In genomic region chr5:89883908-89884204, GRCm38 (mm10) we compare ENCODE assay signal across 8 mouse cellular contexts. TPM values are rescaled to one million over a fixed set of nuclear protein-coding genes. Genes with fewer than 3 reads are reported as not detected.
DNase-seq lines count a peak whose midpoint lies in the region; ATAC-seq lines count a peak whose summit lies in the region.

No protein-coding gene starts in this region.

- peak overlapping the region; percentile 100 for H3K4me2 ChIP-seq in kidney, embryonic 16.5 days (replicated peaks; ENCODE audit: low read depth, low read length)
- H3K4me2 ChIP-seq in embryonic facial prominence, embryonic 13.5 days, result peak overlapping the region; percentile 98
- H3K4me2 ChIP-seq in intestine, embryonic 16.5 days (ENCODE audit: low read depth, low read length), result peak overlapping the region; percentile 100
- peak overlapping the region; percentile 100 for H3K4me2 ChIP-seq in midbrain, embryonic 16.5 days (ENCODE audit: low read length)

- WGBS in kidney, embryonic 16.5 days, result 8% methylated on average over 8 of the region's 8 CpGs
- 3% methylated on average over 8 of the region's 8 CpGs for WGBS in embryonic facial prominence, embryonic 13.5 days
- 8% methylated on average over 8 of the region's 8 CpGs for WGBS in intestine, embryonic 16.5 days
- 2% methylated on average over 8 of the region's 8 CpGs for WGBS in midbrain, embryonic 16.5 days

- no peak for ATAC-seq in kidney, embryonic 16.5 days (ENCODE audit: low FRiP score, low TSS enrichment)
- no peak for ATAC-seq in embryonic facial prominence, embryonic 13.5 days (ENCODE audit: insufficient number of reproducible peaks, insufficient read depth, low FRiP score, low TSS enrichment, low read depth)
- 0 out of 2 replicates have a peak, but pooled peaks have one; percentile 10 for ATAC-seq in intestine, embryonic 16.5 days
- peak; percentile 7; the same call in 1 of the 2 replicates for ATAC-seq in midbrain, embryonic 16.5 days

- H3K27me3 ChIP-seq in kidney, embryonic 16.5 days (ENCODE audit: insufficient read depth, low read length), result no peaks in the 10 kb centered on the region
- H3K27me3 ChIP-seq in embryonic facial prominence, embryonic 13.5 days, result no peaks in the 10 kb centered on the region; the same call in 1 of the 2 replicates
- no peaks in the 10 kb centered on the region for H3K27me3 ChIP-seq in intestine, embryonic 16.5 days (replicated peaks; ENCODE audit: control insufficient read depth, insufficient read depth, low read length)
- no peaks in the 10 kb centered on the region for H3K27me3 ChIP-seq in midbrain, embryonic 16.5 days (ENCODE audit: control insufficient read depth, insufficient read depth, low read depth, low read length)

- no peak overlapping the region for H3K27ac ChIP-seq in kidney, embryonic 16.5 days (ENCODE audit: low read length)
- no peak overlapping the region for H3K27ac ChIP-seq in embryonic facial prominence, embryonic 13.5 days
- H3K27ac ChIP-seq in intestine, embryonic 16.5 days (ENCODE audit: low read length), result no peak overlapping the region
- no peak overlapping the region for H3K27ac ChIP-seq in midbrain, embryonic 16.5 days (ENCODE audit: low read length)

- DNase-seq in kidney, adult 11 months, result no peak
- no peak for DNase-seq in layer of hippocampus, postnatal 25 days (ENCODE audit: extremely low spot score in 1 of 2, low spot score in 1 of 2)
- no peak for DNase-seq in frontal cortex, postnatal 10 days (ENCODE audit: low spot score in 2 of 2)
- DNase-seq in kidney, adult 9 months, result no peak

- H3K36me3 ChIP-seq in kidney, embryonic 16.5 days (ENCODE audit: insufficient read depth, low read length), result no peaks in the 10 kb centered on the region
- H3K36me3 ChIP-seq in embryonic facial prominence, embryonic 13.5 days, result no peaks in the 10 kb centered on the region
- no peaks in the 10 kb centered on the region for H3K36me3 ChIP-seq in intestine, embryonic 16.5 days (ENCODE audit: control insufficient read depth, insufficient read depth, low read length)
- no peaks in the 10 kb centered on the region for H3K36me3 ChIP-seq in midbrain, embryonic 16.5 days (ENCODE audit: control insufficient read depth, insufficient read depth, low read length)

- peaks cover 6% of the 10 kb centered on the region; the same call in 1 of the 2 replicates for H3K4me1 ChIP-seq in kidney, embryonic 16.5 days (ENCODE audit: insufficient read depth, low read length)
- H3K4me1 ChIP-seq in embryonic facial prominence, embryonic 13.5 days, result peaks cover 12% of the 10 kb centered on the region
- H3K4me1 ChIP-seq in intestine, embryonic 16.5 days (ENCODE audit: control insufficient read depth, insufficient read depth, low read length), result no peaks in the 10 kb centered on the region
- peaks cover 9% of the 10 kb centered on the region; the same call in 1 of the 2 replicates for H3K4me1 ChIP-seq in midbrain, embryonic 16.5 days (ENCODE audit: control insufficient read depth, insufficient read depth, low read length)

- H3K9me3 ChIP-seq in kidney, embryonic 16.5 days (ENCODE audit: low read length), result peaks cover 5% of the 10 kb centered on the region; the same call in 1 of the 2 replicates
- no peaks in the 10 kb centered on the region for H3K9me3 ChIP-seq in embryonic facial prominence, embryonic 13.5 days
- H3K9me3 ChIP-seq in intestine, embryonic 16.5 days (ENCODE audit: control insufficient read depth, low read length), result no peaks in the 10 kb centered on the region
- no peaks in the 10 kb centered on the region for H3K9me3 ChIP-seq in midbrain, embryonic 16.5 days (replicated peaks; ENCODE audit: control insufficient read depth, low read length, poor library complexity, severe bottlenecking)

- H3K4me3 ChIP-seq in kidney, embryonic 16.5 days (ENCODE audit: low read length), result peak overlapping the region; percentile 57
- H3K4me3 ChIP-seq in embryonic facial prominence, embryonic 13.5 days, result peak overlapping the region; percentile 72
- H3K4me3 ChIP-seq in intestine, embryonic 16.5 days (ENCODE audit: low read length), result peak overlapping the region; percentile 67
- H3K4me3 ChIP-seq in midbrain, embryonic 16.5 days (ENCODE audit: low read depth, low read length), result peak overlapping the region; percentile 78

- H3K9ac ChIP-seq in kidney, embryonic 16.5 days (replicated peaks; ENCODE audit: low read length), result peak overlapping the region; percentile 74; the same call in 1 of the 2 replicates
- H3K9ac ChIP-seq in embryonic facial prominence, embryonic 13.5 days, result 0 out of 2 replicates have a peak overlapping the region, but pooled peaks have one; percentile 85
- peak overlapping the region; percentile 69; the same call in 1 of the 2 replicates for H3K9ac ChIP-seq in intestine, embryonic 16.5 days (ENCODE audit: low read depth, low read length)
- no peak overlapping the region for H3K9ac ChIP-seq in midbrain, embryonic 16.5 days (ENCODE audit: low read depth, low read length)

RNA-seq across cellular contexts. Expression of gene Adamts3, which starts 0.7 kb away (rescaled TPM):
- 1.7 TPM in 2 replicates for polyA plus RNA-seq in kidney, embryonic 16.5 days (2015; fragmentation: Nextera tagmentation; extraction: Ambion mirVana)
- polyA plus RNA-seq in embryonic facial prominence, embryonic 13.5 days (2015; fragmentation: Nextera tagmentation; extraction: Ambion mirVana), result 4.8 and 6.2 TPM in 2 replicates
- 1.4 and 1.5 TPM in 2 replicates for polyA plus RNA-seq in intestine, embryonic 16.5 days (2015; fragmentation: Nextera tagmentation; extraction: Ambion mirVana)
- 3.7 and 4.6 TPM in 2 replicates for polyA plus RNA-seq in midbrain, embryonic 16.5 days (2015; fragmentation: Nextera tagmentation; extraction: Ambion mirVana)
- 10 to 100 TPM; 28.9 to 40.2 TPM for total RNA-seq in layer of hippocampus, postnatal 25 days (2021)

Comparison
In these comparisons a context has a peak if more than half of its experiments do, and no peak if none do; other contexts are left out.
1. ATAC-seq: peak in intestine, embryonic 16.5 days (single experiment) and midbrain, embryonic 16.5 days (single experiment); none in kidney, embryonic 16.5 days (single experiment) and embryonic facial prominence, embryonic 13.5 days (single experiment).
2. Peak in every context shown above with its lines, with median percentiles within 50 percentile points of each other: H3K4me2 ChIP-seq and H3K4me3 ChIP-seq.